Mouse (Mus musculus) CH12.LX (cell line): ENCODE measurements around the gene Eef1akmt3. TPM values are rescaled to one million over a fixed set of nuclear protein-coding genes. Genes with fewer than 3 reads are reported as not detected.
A peak's percentile ranks its signal among the peaks of the same experiment; 100 is the strongest.

Experiments
- DNase-seq: peaks from one replicate; pipeline ENCODE4 v3.0.0-alpha.2; 2013; ENCODE audit errors: extremely low read depth
- H3K27ac ChIP-seq: 2 replicates; pipeline ENCODE4 v1.5.1; 2012; ENCODE audit warnings: low read depth, mild to moderate bottlenecking, control low read depth, moderate library complexity; ENCODE audit not compliant: insufficient read depth
- H3K27me3 ChIP-seq: replicated peaks from 2 replicates; pipeline ENCODE3; 2012; ENCODE audit warnings: inconsistent platforms
- H3K36me3 ChIP-seq, 2 experiments: replicated peaks in 1 of 2; 2 replicates each; pipeline versions ENCODE3 to v1.6.1; 2012; ENCODE audit warnings: inconsistent platforms in 1 of 2, low read length in 1 of 2, mild to moderate bottlenecking in 1 of 2, mixed read lengths in 1 of 2, moderate library complexity in 1 of 2; ENCODE audit not compliant: control insufficient read depth in 1 of 2, insufficient read depth in 1 of 2
- H3K4me1 ChIP-seq, 2 experiments: 2 replicates each; pipeline ENCODE4 v1.6.1; 2012; ENCODE audit warnings: inconsistent platforms in 1 of 2, moderate library complexity in 1 of 2; ENCODE audit not compliant: insufficient read depth in 2 of 2, control insufficient read depth in 1 of 2
- H3K4me2 ChIP-seq: 2 replicates; pipeline ENCODE4 v1.6.1; 2012; ENCODE audit warnings: low read depth, mild to moderate bottlenecking, control low read depth; ENCODE audit not compliant: poor library complexity, insufficient read depth, severe bottlenecking
- H3K4me3 ChIP-seq, 3 experiments: fragments of 150-350 bp in 1 of 3; sonication (generic) in 1 of 3; replicated peaks in 1 of 3; 2 replicates each; pipeline versions ENCODE3 to v1.5.1; 2011 to 2012; ENCODE audit warnings: low read depth in 2 of 3, low read length in 2 of 3, mild to moderate bottlenecking in 2 of 3, moderate library complexity in 2 of 3, control low read depth in 1 of 3, improper control_type of control experiment in 1 of 3, inconsistent platforms in 1 of 3, mixed read lengths in 1 of 3; ENCODE audit not compliant: poor library complexity in 1 of 3
- H3K79me2 ChIP-seq: replicated peaks from 2 replicates; pipeline ENCODE4 v1.6.1; 2012; ENCODE audit warnings: mild to moderate bottlenecking, moderate library complexity; ENCODE audit not compliant: control insufficient read depth, poor library complexity, insufficient read depth, severe bottlenecking; ENCODE audit errors: extremely low read depth
- H3K9ac ChIP-seq: 2 replicates; pipeline ENCODE4 v1.6.1; 2012; ENCODE audit warnings: low read depth, mild to moderate bottlenecking, control low read depth, moderate library complexity; ENCODE audit not compliant: insufficient read depth
- H3K9me3 ChIP-seq: replicated peaks from 2 replicates; pipeline ENCODE3; 2012; ENCODE audit warnings: low read length, inconsistent platforms, mixed read lengths
- BHLHE40 ChIP-seq: IDR thresholded peaks from 2 replicates; pipeline ENCODE4 v1.6.1; 2011; ENCODE audit warnings: mild to moderate bottlenecking, low read depth, low read length, improper control_type of control experiment
- CHD2 ChIP-seq: IDR thresholded peaks from 2 replicates; pipeline ENCODE4 v1.6.1; 2011; ENCODE audit warnings: low read length, improper control_type of control experiment
- CTCF ChIP-seq, 2 experiments: IDR thresholded peaks in 1 of 2; conservative IDR thresholded peaks in 1 of 2; 2 replicates each; pipeline ENCODE4 v1.5.1; 2011 to 2012; ENCODE audit warnings: low read depth in 2 of 2, low read length in 2 of 2, improper control_type of control experiment in 1 of 2, inconsistent platforms in 1 of 2, mild to moderate bottlenecking in 1 of 2, moderate library complexity in 1 of 2
- ELF1 ChIP-seq: IDR thresholded peaks from 2 replicates; pipeline ENCODE4 v1.6.1; 2014; ENCODE audit warnings: low read depth, mild to moderate bottlenecking, inconsistent platforms, low read length, improper control_type of control experiment
- EP300 ChIP-seq: IDR thresholded peaks from 2 replicates; pipeline ENCODE4 v1.6.1; 2011; ENCODE audit warnings: low read length, improper control_type of control experiment
- ETS1 ChIP-seq: conservative IDR thresholded peaks from 2 replicates; pipeline ENCODE4 v1.6.1; 2012; ENCODE audit warnings: low read depth, mild to moderate bottlenecking, inconsistent platforms, low read length, improper control_type of control experiment, moderate library complexity
- JUN ChIP-seq: IDR thresholded peaks from 2 replicates; pipeline ENCODE4 v1.6.1; 2011; ENCODE audit warnings: low read depth, mild to moderate bottlenecking, low read length, improper control_type of control experiment, moderate library complexity; ENCODE audit not compliant: insufficient read depth
- KAT2A ChIP-seq: IDR thresholded peaks from 2 replicates; pipeline ENCODE4 v1.6.1; 2012; ENCODE audit warnings: low read length, improper control_type of control experiment, inconsistent platforms; ENCODE audit not compliant: insufficient replicate concordance
- MAZ ChIP-seq: IDR thresholded peaks from 2 replicates; pipeline ENCODE4 v1.6.1; 2012; ENCODE audit warnings: low read depth, mild to moderate bottlenecking, inconsistent platforms, low read length, improper control_type of control experiment, moderate library complexity
- NELFE ChIP-seq: IDR thresholded peaks from 2 replicates; pipeline ENCODE4 v1.6.1; 2011; ENCODE audit warnings: low read depth, low read length, improper control_type of control experiment
- NRF1 ChIP-seq: IDR thresholded peaks from 2 replicates; pipeline ENCODE4 v1.6.1; 2014; ENCODE audit warnings: low read depth, mild to moderate bottlenecking, inconsistent platforms, low read length, improper control_type of control experiment, moderate library complexity
- POLR2A ChIP-seq: IDR thresholded peaks from 2 replicates; pipeline ENCODE4 v1.6.1; 2011; ENCODE audit warnings: low read depth, mild to moderate bottlenecking, improper control_type of control experiment, low read length
- POLR2AphosphoS2 ChIP-seq: IDR thresholded peaks from 2 replicates; pipeline ENCODE4 v1.6.1; 2011; ENCODE audit warnings: low read depth, low read length, improper control_type of control experiment
- RAD21 ChIP-seq: IDR thresholded peaks from 2 replicates; pipeline ENCODE4 v1.6.1; 2011; ENCODE audit warnings: low read depth, mild to moderate bottlenecking, low read length, improper control_type of control experiment, moderate library complexity
- TCF12 ChIP-seq: IDR thresholded peaks from 2 replicates; pipeline ENCODE4 v1.6.1; 2014; ENCODE audit warnings: low read depth, mild to moderate bottlenecking, inconsistent platforms, low read length, improper control_type of control experiment
- ZMIZ1 ChIP-seq: IDR thresholded peaks from 2 replicates; pipeline ENCODE4 v1.6.1; 2012; ENCODE audit warnings: low read depth, mild to moderate bottlenecking, inconsistent platforms, low read length, improper control_type of control experiment
- dilution Hi-C: fragments of 300-500 bp; cut with MboI; formaldehyde crosslinking; loops from 2 replicates; pipeline ENCODE4 v1.14.3; 2020; ENCODE audit warnings: low sequenced_read_pairs; ENCODE audit not compliant: extremely low pct_unique_long_range_greater_than_20kb, extremely low pct_ligation_motif_present
- in situ Hi-C: fragments of 300-500 bp; cut with MboI; formaldehyde crosslinking; loops from 3 replicates; pipeline ENCODE4 v1.14.3; 2019; ENCODE audit warnings: low sequenced_read_pairs, low pct_ligation_motif_present, low pct_unique_long_range_greater_than_20kb, mixed read lengths
- polyA plus RNA-seq: library from polyadenylated mRNA; unstranded; fragments of >175 nt; gene quantifications from 2 replicates; pipeline ENCODE4 v1.2.1, GENCODE M21; 2012; ENCODE audit warnings: low read depth; ENCODE audit not compliant: insufficient read length
- total RNA-seq, 2 experiments: library from RNA; depleted of rRNA; stranded (reverse); fragments of 300-350 nt in 1 of 2; fragments of >200 nt in 1 of 2; gene quantifications; 2 replicates each; pipeline ENCODE4 v1.2.3; 2012 to 2014

Eef1akmt3 gene
- total and polyA plus RNA-seq, 3 experiments = 0.78 to 1.1 (median 0.98) TPM

DNA sequence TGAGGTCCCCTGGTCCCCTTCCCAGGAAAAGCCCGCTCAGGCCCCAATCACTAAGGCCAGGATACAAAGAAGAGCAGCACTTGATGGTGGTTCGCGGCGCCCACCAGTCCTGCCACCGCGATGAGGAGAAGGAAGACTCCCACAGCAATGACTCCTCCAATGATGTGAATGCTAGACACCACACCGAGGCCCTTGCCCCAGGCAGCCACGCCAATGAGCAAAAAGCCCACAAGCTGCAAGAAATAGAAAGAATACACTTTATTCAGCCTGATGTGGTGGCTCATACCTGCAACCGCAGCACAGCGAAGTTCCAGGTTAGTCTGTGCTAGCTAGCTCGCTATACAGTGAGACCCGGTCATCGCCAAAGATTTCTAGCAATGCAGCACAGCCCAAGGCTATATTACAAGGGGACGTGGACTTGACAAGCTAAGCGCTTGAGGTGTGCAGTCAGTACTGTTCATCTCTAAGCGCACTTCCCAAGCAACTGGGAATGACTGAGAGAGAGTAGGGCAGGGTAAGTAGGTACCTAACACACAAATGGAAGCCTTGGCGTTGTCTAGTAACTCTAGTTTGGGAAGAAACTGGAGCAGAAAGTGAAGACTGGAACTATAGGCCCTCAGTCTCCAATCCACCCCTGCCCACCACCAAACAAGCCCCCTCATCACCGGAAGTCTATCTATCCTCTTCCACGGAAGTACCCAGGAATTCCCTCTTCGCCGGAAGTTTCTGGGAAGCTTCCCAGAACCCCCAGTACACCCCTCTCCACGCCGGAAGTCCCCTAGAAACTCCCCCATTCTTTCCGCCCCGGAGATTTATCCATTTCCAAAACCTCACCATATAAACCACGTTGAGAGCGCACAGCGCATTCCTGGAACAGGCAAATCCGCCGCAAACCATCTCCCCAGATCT lies 28.2 kb upstream of the Eef1akmt3 start:
- peaks cover 10 to 43% of the 10 kb centered on the region in 2 experiments for H3K4me1 ChIP-seq
- H3K9me3 ChIP-seq = no peaks in the 10 kb centered on the region
- H3K79me2 ChIP-seq = peaks cover 16% of the 10 kb centered on the region
- peak overlapping the region; percentile 64 for H3K4me2 ChIP-seq
- H3K4me3 ChIP-seq = peak overlapping the region; percentile 66 to 87 (median 74)
- peak overlapping the region; percentile 63 for H3K27ac ChIP-seq
- no peaks in the 10 kb centered on the region for H3K27me3 ChIP-seq
- in situ Hi-C loops = no loop called here
- H3K36me3 ChIP-seq = peaks cover 37 to 42% of the 10 kb centered on the region in 2 experiments
- peak; percentile 34; the same call in 1 of the 2 replicates for TF ChIP-seq POLR2A
- 0 out of 2 replicates have a peak, but pooled peaks have one; percentile 19 for TF ChIP-seq KAT2A
- TF ChIP-seq TCF12 = peak; percentile 34; the same call in 1 of the 2 replicates
- TF ChIP-seq POLR2AphosphoS2 = 0 out of 2 replicates have a peak, but pooled peaks have one; percentile 16
- TF ChIP-seq NRF1 = no peak
- peak; percentile 12; the same call in 1 of the 2 replicates for TF ChIP-seq ELF1
- no peak for TF ChIP-seq CTCF (conservative IDR thresholded peaks at IDR 0.05 in 1 of 2, IDR thresholded peaks at IDR 0.05 in 1 of 2; ENCODE audit: low read depth in 2 of 2, low read length in 2 of 2)
- TF ChIP-seq ETS1 = no peak
- TF ChIP-seq, all 38 proteins: peak for 5
- H3K9ac ChIP-seq = peak overlapping the region; percentile 97
- DNase-seq = peak; percentile 27
- dilution Hi-C loops = no loop called here

DNA sequence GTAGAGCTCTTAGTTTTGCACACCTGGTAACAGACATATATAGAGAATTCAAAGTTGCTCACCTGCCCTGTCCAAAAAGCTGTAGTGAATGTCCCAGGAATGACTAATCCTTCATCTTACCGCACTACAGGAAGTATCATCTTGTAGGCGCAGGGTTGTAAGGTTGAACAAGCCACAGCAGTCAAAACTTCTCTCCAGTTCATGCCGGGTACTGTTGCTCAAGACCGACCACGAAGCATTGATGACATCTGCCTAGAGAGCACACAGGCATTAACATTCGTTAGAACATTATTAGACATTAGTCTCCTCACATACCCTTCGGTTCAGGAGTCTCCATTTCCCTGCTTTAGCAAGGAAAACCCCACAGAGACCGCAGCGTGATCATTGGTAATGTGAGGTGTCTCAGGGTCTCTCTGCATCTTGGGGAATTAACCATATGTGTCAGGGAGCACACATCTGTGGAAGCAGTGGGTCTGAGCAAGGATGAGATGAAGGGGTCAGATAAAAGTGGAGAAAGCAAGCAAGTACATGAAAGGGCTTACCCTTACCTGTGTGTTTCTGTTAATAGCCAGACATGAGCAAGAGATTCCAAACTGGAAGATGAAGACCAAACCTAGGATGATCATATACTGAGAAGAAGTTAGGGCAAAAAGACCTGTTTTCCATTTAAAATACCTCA lies 27.2 kb upstream of the Eef1akmt3 start:
- peak overlapping the region; percentile 64; the same call in 1 of the 2 replicates for H3K4me2 ChIP-seq
- H3K27me3 ChIP-seq = no peaks in the 10 kb centered on the region
- no peak for DNase-seq
- dilution Hi-C loops (no loop called here), in situ Hi-C loops (no loop called here)
- peaks cover 37 to 45% of the 10 kb centered on the region in 2 experiments for H3K36me3 ChIP-seq
- TF ChIP-seq RAD21 (no peak), JUN (no peak), NELFE (no peak), BHLHE40 (no peak), TCF12 (no peak), MAZ (0 out of 2 replicates have a peak, but pooled peaks have one; percentile 45), KAT2A (0 out of 2 replicates have a peak, but pooled peaks have one; percentile 19), POLR2AphosphoS2 (peak; percentile 87), EP300 (peak; percentile 17; the same call in 1 of the 2 replicates), CHD2 (peak; percentile 35), ZMIZ1 (peak; percentile 41)
- H3K9me3 ChIP-seq = no peaks in the 10 kb centered on the region
- H3K4me3 ChIP-seq = no peak overlapping the region
- H3K9ac ChIP-seq = no peak overlapping the region
- peaks cover 10 to 43% of the 10 kb centered on the region in 2 experiments for H3K4me1 ChIP-seq
- H3K27ac ChIP-seq = peak overlapping the region; percentile 63
- peaks cover 26% of the 10 kb centered on the region for H3K79me2 ChIP-seq
